Mouse (Mus musculus) heart, postnatal 0 days (tissue): Measurements from ENCODE around the gene Mmp28. TPM values are rescaled to one million over a fixed set of nuclear protein-coding genes. Genes with fewer than 3 reads are reported as not detected.

Source experiments
- ATAC-seq: fragments of 200-750 bp; cut with Nextera tagmentation; 2 replicates; pipeline ENCODE4 v1.8.0; 2017; ENCODE audit warnings: low read depth, moderate number of reproducible peaks, moderate library complexity; ENCODE audit not compliant: insufficient read depth
- DNase-seq: peaks from one replicate; pipeline ENCODE4 v3.0.0-alpha.2; 2016; ENCODE audit warnings: low spot score
- H3K27ac ChIP-seq: fragments of 300-500 bp; sonication (generic); 2 replicates; pipeline ENCODE4 v1.5.1; 2014; ENCODE audit warnings: low read depth, mild to moderate bottlenecking
- H3K27me3 ChIP-seq: fragments of 300-500 bp; sonication (generic); 2 replicates; pipeline ENCODE4 v1.6.1; 2014; ENCODE audit warnings: low read length, mixed read lengths; ENCODE audit not compliant: control insufficient read depth, insufficient read depth
- H3K36me3 ChIP-seq: fragments of 300-500 bp; sonication (generic); replicated peaks from 2 replicates; pipeline ENCODE4 v1.6.1; 2014; ENCODE audit warnings: low read length, mixed read lengths; ENCODE audit not compliant: control insufficient read depth, insufficient read depth
- H3K4me1 ChIP-seq: fragments of 300-500 bp; sonication (generic); 2 replicates; pipeline ENCODE4 v1.6.1; 2014; ENCODE audit warnings: antibody characterized with exemption; ENCODE audit not compliant: control insufficient read depth, insufficient read depth
- H3K4me2 ChIP-seq: fragments of 300-500 bp; sonication (generic); 2 replicates; pipeline ENCODE4 v1.6.1; 2014; ENCODE audit warnings: low read depth, mild to moderate bottlenecking, low read length, moderate library complexity
- H3K4me3 ChIP-seq: fragments of 300-500 bp; sonication (generic); 2 replicates; pipeline ENCODE4 v1.5.1; 2014; ENCODE audit warnings: low read depth, low read length
- H3K9ac ChIP-seq: fragments of 300-500 bp; sonication (generic); replicated peaks from 2 replicates; pipeline ENCODE4 v1.6.1; 2014; ENCODE audit warnings: low read depth, low read length, mixed read lengths
- H3K9me3 ChIP-seq: fragments of 300-500 bp; sonication (generic); replicated peaks from 2 replicates; pipeline ENCODE4 v1.6.1; 2016; ENCODE audit warnings: low read length; ENCODE audit not compliant: control insufficient read depth
- CTCF ChIP-seq: IDR thresholded peaks from 2 replicates; pipeline ENCODE4 v1.5.1; 2016; ENCODE audit warnings: antibody characterized with exemption, control low read depth, low read depth
- EP300 ChIP-seq: IDR thresholded peaks from 2 replicates; pipeline ENCODE4 v1.6.1; 2016; ENCODE audit warnings: antibody characterized with exemption, low read depth
- WGBS: fragments of 180-500 bp; shearing (Covaris S2); extraction: QIAGEN DNeasy Blood & Tissue Kit; methylation state at CpG from one replicate; pipeline ENCODE4 v1.1.7; 2014; 5-methylcytosine and 5-hydroxymethylcytosine counted together
- polyA plus RNA-seq: library from polyadenylated mRNA; unstranded; fragments of >200 nt; fragmentation: Nextera tagmentation; extraction: Ambion mirVana; gene quantifications from 2 replicates; pipeline ENCODE4 v1.2.1, GENCODE M21; 2015
- total RNA-seq: library from RNA; depleted of rRNA; stranded (reverse); fragments of >200 nt; gene quantifications from 2 replicates; pipeline ENCODE4 v1.2.3, GENCODE M21; 2014; ENCODE audit warnings: low replicate concordance

The Mmp28 gene
- total and polyA plus RNA-seq, 2 experiments from 2014 or later = 3.7 to 24.7 TPM

DNA sequence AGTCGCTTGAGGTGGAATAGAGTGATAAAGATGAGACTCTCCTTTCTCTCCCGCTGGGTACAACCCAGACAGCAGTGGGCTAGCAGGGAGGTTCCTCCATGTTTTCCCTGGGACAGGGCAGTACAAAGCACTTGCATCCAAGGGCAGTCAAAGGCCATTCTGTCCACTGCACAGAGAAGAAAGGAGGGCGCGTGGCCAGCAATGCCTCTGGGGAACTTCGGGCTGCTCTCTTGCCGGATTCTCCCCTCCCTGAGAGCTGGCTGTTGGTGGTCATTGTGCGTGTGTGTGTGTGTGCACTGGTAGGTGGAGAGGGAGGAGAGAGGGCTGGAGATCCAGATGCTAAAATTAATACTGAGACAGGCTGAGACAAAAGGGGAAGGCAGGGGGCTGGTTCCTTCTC is 21.6 kb downstream of the Mmp28 start:
- Histone ChIP-seq H3K36me3 (no peaks in the 10 kb centered on the region), H3K9ac (no peak overlapping the region; the same call in 1 of the 2 replicates), H3K4me1 (peaks cover 16% of the 10 kb centered on the region), H3K27me3 (peaks cover 41% of the 10 kb centered on the region), H3K4me3 (peak overlapping the region; percentile 54), H3K27ac (peak overlapping the region; percentile 54; the same call in 1 of the 2 replicates), H3K4me2 (peak overlapping the region; percentile 79), H3K9me3 (no peaks in the 10 kb centered on the region)
- DNase-seq = peak; percentile 69
- peak; percentile 57 for ATAC-seq
- 18% methylated on average over 7 of the region's 7 CpGs for WGBS
- TF ChIP-seq CTCF = no peak
- TF ChIP-seq EP300 = peak; percentile 65; the same call in 1 of the 2 replicates

DNA sequence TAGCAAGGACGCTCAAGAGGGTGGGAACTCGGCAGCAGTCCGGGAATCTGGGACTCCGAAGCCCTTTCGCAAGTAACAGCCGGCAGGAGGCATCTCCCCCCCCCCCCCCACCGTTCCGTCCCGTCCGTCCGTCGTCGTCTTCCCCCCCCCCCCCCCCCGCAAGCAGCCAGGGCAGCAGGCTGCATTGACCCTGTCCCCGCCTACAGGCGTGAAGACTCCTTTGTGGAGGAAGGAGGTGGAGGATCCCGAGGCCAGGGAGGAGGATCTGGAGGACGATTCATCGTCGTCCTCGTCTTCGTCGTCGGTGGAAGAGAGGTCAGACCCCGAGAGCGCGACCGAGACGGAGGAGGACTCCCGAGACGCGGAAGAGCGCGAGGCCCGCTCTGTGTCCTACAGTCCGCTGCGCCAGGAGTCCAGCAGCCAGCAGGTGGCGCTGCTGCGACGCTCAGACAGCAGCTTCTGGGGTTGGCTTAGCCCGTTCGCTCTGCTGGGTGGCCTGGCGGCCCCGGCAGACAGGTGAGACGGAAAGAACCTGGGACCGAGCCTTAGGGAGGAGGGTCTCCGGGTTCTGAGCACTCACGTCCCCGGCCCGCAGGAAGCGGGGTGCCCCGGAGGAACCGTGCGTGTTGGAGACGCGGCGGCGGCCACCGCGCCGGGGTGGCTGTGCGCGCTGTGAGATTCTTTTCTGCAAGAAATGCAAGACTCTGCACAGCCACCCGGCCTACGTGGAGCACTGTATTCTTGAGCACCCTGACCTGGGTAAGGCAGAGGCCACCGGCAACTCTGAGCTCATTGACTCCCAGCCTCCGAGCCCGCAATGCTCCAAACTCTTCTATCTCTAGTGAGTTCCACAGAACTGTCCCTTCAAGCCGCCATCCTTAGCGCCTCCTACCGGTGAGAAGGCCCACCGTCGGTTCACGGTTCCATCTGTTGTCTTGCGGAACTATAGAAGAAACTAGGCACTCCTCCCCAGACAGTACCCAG is 22.5 kb downstream of the Mmp28 start:
- peak; percentile 90 for ATAC-seq
- DNase-seq = peak; percentile 80
- Histone ChIP-seq H3K36me3 (no peaks in the 10 kb centered on the region), H3K27me3 (peaks cover 39% of the 10 kb centered on the region), H3K4me3 (peak overlapping the region; percentile 54), H3K4me2 (peak overlapping the region; percentile 79), H3K4me1 (peaks cover 16% of the 10 kb centered on the region), H3K9ac (peak overlapping the region; percentile 51), H3K27ac (peak overlapping the region; percentile 54; the same call in 1 of the 2 replicates), H3K9me3 (no peaks in the 10 kb centered on the region)
- TF ChIP-seq CTCF (peak; percentile 96), EP300 (no peak)
- WGBS = under 1% methylated on average over 61 of the region's 75 CpGs

DNA sequence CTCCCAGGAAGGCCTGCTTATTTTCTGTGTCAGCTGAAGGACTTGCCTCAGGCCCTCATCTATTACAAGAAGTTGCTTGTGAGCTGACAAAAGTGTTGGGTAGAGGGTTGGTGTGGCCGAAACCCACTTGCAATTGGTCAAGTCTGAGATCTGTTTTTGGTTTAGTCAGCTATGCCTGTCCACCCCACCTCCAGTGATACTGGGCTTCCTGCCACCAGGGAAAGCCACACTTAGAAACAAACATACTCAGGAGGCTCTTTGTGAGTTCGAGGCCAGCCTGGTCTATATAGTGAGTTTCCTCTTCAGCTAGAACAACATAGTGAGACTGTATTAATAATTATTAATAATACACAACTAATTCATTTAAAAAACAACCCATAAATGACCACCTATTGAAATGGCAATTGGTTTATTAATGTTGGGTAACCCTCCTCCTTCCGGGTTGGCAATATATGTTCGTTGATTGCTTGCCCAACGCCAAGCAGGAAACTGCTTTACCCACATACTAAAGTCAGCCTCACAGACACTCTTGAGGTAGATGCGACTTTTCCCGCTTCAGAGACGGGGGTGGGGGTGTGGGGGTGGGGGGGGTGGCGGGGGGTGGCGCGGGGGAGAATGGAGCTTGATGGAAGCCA is 23.3 kb downstream of the Mmp28 start:
- Histone ChIP-seq H3K4me2 (peak overlapping the region; percentile 79), H3K4me3 (peak overlapping the region; percentile 54), H3K27ac (no peak overlapping the region), H3K9ac (peak overlapping the region; percentile 51; the same call in 1 of the 2 replicates), H3K27me3 (peaks cover 30% of the 10 kb centered on the region), H3K9me3 (no peaks in the 10 kb centered on the region), H3K4me1 (peaks cover 16% of the 10 kb centered on the region), H3K36me3 (no peaks in the 10 kb centered on the region)
- ATAC-seq (no peak), DNase-seq (no peak)
- TF ChIP-seq EP300 (no peak), CTCF (no peak)
- WGBS = 29% methylated on average over 11 of the region's 11 CpGs

DNA sequence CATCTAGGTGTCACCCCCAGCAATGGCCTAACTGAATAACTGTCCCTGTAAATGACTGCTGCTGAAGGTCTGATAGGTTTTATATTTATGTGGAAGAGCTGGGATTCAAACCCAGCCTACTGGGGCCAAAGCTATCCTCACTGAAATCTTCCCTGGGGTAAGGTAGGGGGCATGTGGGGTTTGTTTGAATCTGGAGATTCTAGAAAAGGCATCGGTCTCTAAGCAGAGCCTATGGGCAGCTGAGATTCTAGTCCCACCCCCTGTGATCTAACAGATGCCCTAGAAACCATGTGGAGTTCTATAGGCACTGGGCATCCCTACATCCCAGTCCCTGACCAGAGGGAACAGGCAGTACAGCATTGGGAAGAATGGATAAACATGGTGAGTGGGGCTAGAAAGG is 25.5 kb downstream of the Mmp28 start, which contains the start of gene 1700020L24Rik:
TSS of gene 1700020L24Rik (plus strand) at position 301 of the 400 bp plus-strand sequence.
- H3K27me3 ChIP-seq = peaks cover 10% of the 10 kb centered on the region
- no peak within 1 kb of the TSS for H3K4me2 ChIP-seq
- H3K4me1 ChIP-seq = peaks cover 13% of the 10 kb centered on the region
- H3K4me3 ChIP-seq = no peak within 1 kb of the TSS
- H3K9me3 ChIP-seq = no peaks in the 10 kb centered on the region
- no peak within 1 kb of the TSS for H3K9ac ChIP-seq
- ATAC-seq = no peak
- H3K36me3 ChIP-seq = no peaks in the 10 kb centered on the region
- 75% methylated on average over 1 of the region's 1 CpGs for WGBS
- no peak for DNase-seq
- H3K27ac ChIP-seq = no peak within 1 kb of the TSS
- TF ChIP-seq EP300 (no peak), CTCF (no peak)

DNA sequence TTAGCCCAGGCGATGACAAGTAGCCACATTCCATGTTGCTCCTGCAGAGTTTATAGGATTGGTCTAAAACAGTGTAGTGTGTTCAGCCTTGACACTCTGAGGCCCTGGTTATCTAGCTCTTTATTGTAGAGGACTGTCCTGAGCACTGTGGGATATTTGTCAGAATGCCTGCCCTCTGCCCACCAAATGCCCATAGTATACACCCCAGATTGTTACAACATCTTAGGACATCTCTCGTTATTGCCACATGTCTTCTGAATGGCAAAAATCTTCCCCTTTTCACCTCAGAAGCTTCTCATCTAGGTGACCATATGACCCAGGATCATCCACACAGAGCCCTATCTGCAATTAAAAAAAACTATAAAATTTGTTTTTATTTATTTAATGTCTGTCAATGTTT is 30.3 kb downstream of the Mmp28 start:
- Histone ChIP-seq H3K27me3 (peaks cover 7% of the 10 kb centered on the region), H3K27ac (no peak overlapping the region), H3K4me2 (no peak overlapping the region), H3K4me1 (peaks cover 8% of the 10 kb centered on the region), H3K9me3 (no peaks in the 10 kb centered on the region), H3K36me3 (no peaks in the 10 kb centered on the region), H3K4me3 (no peak overlapping the region), H3K9ac (no peak overlapping the region)
- DNase-seq (no peak), ATAC-seq (no peak)
- WGBS = 56% methylated on average over 2 of the region's 2 CpGs
- TF ChIP-seq EP300 (no peak), CTCF (no peak)
